Mouse (Mus musculus): ENCODE measurements around the gene Tbl1x.

The Tbl1x gene

DNA sequence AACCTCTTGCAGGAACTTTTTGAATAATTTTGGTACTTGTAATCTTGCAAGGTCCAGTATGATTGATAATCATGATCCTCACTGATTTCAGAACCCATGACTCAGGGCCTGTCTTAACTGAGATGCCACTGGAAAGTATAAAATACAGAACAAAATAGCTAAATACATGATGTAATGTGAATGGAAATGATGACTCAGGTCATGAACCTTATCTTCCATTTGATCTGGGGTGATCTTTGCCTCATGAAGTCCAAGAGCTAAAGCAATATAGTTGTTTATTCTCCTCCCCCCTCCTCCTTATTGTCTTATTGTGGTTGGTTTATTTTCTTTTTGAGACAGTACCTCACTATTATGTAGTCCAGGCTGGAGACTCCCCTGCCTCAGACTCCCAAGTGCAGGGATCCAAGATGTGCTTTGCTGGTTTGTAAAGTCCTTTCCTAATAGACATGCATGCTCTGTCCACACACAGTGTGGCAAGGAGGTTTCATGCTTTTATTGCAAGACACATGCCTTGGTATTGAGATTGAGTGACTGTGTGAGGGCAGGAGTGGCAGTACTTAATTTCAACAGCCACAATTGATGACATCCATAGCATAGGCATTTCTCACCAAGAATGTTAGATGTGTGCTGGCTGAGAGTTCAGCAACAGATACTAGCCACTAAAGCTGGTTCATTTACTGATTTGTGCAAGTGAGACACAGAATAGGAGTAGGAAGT is 34.7 kb downstream of the Tbl1x start:
- DNase-seq = no peak

DNA sequence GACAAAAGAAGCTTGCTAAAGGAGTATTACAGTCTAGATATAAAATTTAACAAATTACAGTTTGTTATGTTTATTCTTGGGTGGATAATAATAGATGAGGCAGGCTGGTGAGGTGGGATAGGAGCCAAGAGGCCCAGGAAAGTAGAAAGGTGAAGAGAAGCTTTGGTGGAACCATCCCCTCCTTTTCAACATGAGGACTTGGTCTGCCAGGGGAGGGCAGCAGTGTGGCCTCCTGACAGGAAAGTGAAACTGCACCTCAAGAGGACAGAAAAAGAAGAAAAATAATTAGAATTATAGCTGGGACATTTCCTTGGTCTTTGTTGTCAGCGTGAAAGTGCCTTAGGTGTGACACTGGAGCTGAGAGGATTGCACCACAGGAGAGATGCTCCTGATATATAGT is 35.6 kb downstream of the Tbl1x start:
- no peak for DNase-seq

GRCm38 (mm10) chrX:77548951-77549350 is 38.1 kb downstream of the Tbl1x start:
- no peak for DNase-seq

DNA sequence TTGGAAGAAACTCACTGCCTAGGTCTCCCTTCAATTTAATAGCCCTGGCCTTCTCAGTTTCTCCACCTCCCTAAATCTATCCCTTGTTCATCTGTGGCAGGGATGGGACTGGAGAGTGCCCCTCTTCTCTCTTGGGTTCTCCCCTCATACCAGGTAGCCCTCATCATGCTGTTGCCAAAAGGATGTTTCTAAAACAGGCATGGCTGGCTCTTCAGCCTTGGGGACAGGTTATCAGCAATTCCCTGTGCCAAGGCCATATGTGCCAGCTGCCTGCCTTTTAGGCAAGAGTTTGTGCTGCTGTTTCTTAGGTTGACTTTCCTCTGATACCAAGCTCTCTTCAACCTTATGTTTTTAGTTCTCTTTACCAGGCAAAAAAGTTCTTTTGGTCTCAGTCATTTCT is 39.6 kb downstream of the Tbl1x start:
- DNase-seq = no peak

- DNase-seq = no peak
These were observed 40.5 kb downstream of the Tbl1x start for GRCm38 (mm10) chrX:77551306-77551705.

DNA sequence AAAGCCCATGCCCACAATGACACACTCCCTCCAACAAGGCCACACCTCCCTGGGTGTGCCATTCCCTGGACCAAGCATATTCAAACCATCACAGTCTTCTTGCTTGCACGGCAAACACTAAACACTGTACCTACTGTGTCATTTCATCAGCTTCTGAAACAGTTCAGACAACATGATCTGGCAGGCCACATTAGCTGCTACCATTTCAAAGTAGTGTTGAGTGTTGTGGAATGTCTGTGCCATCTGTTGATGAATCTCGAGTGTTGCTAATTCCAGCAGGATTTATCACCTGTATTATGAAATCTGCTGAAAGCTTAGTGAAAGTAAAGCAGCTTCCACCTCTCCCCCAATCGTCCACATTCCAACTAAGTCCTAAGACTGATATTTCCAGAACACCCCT is 41.3 kb downstream of the Tbl1x start:
- DNase-seq = no peak

DNA sequence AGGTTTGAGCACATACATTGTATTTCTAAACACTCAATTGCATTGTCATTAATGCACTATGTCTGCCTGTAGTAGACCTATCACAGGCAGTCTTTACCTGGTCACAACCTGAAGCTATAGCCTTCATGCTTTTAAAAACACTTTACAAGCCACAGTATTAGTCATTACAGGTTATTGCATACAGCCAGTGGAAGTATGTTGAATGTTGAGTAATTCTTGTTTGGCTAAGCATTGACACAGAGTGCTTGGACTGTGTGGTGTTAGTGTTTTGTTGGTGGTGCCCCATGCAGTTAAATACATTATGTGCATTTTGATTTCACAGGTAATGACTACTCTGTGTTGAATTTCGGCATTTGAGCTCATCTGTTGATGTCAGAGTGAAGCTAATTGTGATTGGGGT is 45.2 kb downstream of the Tbl1x start:
- DNase-seq = no peak

GRCm38 (mm10) chrX:77559199-77559881 is 48.5 kb downstream of the Tbl1x start:
- DNase-seq = no peak

DNA sequence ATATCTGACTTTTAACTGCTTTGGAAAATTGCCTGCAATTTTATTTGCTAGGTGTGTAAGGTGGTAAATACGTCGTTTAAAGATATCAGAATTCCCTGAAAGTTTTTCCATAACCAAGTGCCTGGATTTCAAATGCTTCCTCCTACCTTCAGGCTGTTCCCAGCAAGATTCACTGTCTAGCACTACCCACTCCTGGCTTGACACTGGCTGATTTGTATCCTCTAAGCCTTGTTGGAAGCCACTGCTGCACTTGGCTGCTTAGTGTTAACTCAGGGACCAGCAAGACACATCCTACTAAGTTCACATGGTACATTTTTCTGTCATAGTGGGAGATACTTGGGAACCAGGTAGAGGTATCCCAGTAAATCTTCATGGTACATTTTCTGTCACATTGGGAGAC is 52.8 kb downstream of the Tbl1x start:
- no peak for DNase-seq

- DNase-seq = no peak
These were observed 55.9 kb downstream of the Tbl1x start for GRCm38 (mm10) chrX:77566739-77567138.

DNA sequence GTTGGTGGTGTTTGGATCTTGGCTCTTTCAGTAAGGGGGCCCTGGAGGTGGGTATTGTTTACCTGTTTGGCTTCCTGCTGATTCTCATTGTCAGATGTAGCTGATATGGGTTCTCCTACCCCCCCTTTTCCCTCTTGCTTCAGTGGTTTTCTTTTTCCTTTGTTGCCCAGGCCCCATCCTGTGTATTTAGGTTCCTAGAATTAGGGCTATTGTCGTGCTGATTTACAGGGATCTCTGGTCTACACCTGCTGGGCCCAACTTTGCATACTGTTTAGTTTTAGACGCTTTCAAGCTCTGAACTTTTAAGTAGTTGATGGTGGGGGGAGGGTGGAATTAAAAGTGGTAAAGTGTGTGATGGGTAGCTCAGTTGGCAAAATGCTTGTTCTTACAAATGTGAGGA is 57.2 kb downstream of the Tbl1x start:
- DNase-seq = no peak

DNA sequence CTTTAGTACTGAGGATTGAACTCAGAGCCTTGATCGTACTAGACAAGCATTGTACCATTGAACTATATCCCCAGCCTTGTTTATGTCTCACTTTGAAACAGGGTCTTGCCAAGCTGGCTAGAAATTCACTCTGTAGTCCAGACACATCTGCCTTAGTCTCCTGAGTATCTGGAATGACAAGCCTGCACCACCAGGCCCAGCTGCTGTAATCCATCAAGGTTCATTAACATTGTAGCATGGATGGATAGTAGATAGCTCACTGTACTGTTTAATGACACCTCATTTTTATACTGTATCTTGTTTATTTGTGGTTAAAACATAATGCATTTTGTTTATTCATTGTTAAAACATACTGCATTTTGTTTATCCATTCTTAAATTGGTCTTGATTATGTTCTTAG is 62.9 kb downstream of the Tbl1x start:
- DNase-seq = no peak

GRCm38 (mm10) chrX:77577108-77577507 is 66.3 kb downstream of the Tbl1x start:
- DNase-seq = no peak

GRCm38 (mm10) chrX:77578172-77578571 is 67.4 kb downstream of the Tbl1x start:
- DNase-seq = no peak

GRCm38 (mm10) chrX:77579964-77580363 is 69.2 kb downstream of the Tbl1x start:
- DNase-seq = no peak

DNA sequence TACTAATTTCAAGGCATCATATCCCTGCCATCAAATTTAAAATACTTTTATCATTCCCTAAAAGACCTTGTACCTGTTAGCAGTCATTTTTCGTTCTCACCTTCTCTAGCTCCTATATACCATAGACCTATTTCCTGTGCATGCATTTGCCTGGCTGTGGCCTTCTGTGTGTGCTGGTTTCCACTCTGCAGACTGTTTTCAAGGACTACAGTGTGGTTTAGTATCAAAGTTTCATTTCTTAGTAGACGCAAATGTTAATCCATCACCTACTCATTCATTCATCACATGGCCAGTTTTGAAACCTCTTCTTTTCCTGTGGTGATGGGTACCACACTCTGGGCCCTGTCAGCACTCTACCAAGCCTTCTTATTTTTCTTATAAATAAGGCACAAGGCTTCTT is 75.2 kb downstream of the Tbl1x start:
- DNase-seq = no peak

GRCm38 (mm10) chrX:77594670-77595224 is 83.9 kb downstream of the Tbl1x start:
- no peak for DNase-seq

DNA sequence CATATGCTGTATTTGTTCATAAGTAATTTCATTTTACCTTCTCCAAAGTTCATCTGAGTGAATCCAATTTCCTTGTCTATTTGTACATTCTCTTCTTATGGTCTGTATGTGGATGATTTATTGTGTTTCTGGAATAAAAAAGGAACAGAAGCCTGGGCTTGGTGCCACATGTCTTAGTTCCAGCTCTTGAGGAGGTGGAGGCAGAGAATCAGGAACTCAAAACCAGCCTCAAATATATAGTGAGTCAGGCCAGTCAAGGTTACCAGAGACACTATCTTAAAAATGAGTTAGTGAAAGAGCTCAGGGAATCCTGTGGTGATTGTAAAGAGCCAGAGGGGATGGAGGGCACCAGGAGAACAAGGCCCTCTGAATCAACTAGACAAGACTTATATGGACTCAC is 86.9 kb downstream of the Tbl1x start:
- no peak for DNase-seq

DNA sequence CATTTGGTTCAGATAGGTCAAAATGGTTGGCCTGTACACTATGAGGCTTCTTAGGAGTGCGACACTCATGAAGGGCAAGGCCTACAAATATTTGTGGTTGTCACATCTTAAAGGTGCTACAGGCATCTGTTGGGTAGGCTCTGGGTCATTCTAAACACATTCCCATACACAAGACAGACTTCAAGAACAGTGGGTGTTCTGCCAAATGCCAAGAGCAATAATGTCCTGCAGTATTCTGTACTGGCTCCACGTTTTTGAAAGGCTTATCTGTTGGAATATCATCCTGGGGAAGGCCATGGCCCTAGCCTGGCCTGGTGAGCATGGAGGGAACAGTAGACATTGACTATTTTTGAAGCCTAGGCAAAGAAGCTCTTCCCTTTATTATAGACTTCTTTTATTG is 87.9 kb downstream of the Tbl1x start:
- no peak for DNase-seq

DNA sequence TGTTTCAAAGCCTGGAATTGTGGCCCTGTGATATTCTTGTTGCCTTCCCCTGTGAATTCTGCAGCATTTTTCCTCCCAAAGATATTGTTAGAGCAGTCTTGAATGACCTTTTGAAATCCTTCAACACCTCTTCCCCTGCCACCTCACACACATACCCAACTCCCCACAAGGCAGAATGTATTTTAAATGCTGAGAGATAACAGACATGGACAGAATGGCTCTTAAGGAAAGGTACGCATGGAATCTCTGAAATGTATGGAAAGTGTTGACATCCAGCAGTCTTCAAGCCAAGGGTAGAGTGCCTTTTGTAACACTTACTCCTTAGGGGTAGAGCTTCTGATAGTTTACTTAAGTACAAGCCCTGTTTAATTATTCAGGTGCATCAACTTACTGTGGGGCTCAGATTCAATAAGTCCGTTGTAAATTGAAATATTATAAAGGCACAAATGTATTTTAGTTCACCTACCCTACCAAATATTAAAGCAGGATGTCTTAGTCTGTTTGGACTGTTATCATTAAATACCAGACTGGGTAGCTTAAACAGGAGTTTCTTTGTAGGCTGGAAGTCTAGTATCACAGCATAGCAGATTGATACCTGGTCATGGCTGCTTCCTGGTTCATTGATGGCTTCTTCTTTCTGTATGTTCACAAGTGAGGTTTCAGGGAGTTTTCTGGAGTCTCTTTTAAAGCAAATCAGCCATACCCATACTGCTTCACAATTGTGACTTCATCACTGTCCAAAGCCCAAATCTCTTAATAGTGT is 92.9 kb downstream of the Tbl1x start:
- DNase-seq = no peak

DNA sequence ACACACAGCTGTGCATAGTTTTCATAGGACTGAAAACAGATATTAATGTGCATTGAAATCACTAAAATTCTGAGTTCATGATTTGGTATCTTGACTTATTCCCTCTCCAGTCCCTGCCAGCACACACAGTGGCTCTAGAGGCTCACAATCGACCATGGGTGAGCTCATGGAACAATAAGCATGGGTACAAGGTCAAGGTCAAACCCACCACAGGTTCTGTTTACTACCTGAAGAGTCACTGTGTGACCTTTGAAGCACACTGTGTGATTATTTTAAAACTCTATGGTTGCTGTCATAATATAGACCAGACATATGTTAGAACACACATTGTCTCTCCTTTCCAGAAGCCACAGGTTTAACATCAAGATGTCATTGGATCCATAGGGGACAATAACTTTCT is 96.7 kb downstream of the Tbl1x start:
- DNase-seq = no peak

DNA sequence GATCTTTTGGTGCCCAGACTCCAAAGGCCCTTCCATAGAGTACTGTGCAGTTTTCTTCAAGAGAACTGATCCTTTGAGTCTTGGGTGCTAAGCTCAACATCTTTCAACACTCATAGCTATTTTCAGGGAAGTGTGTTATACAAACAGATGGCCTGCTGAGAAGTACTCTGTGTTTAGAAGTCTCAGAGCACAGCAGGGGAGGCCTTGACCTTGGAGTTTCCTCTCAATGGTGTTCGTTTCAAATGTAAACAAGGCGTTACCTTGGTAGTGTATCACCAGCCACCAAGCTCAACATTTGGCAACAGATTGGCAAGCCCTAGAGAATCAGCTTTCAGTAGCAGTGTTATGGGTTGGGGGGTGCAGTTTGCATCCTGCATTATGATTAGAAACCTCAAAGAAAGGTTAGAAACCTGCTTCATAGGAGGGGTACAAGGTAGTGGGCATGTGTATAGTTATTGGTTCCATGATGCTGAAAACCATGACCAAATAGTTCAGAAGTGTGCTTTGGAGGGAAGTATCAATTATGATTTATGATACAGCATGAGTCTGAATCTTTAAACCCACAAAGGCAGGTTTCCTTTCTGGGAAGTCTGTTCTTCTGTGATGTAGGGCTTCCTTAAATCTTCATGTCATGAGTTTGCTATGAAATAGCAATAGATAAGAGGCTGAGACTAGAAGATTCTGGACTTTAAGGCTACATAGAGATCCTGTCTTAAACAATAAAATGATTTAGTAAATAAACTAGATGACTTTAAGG is 98.3 kb downstream of the Tbl1x start:
- DNase-seq = no peak

DNA sequence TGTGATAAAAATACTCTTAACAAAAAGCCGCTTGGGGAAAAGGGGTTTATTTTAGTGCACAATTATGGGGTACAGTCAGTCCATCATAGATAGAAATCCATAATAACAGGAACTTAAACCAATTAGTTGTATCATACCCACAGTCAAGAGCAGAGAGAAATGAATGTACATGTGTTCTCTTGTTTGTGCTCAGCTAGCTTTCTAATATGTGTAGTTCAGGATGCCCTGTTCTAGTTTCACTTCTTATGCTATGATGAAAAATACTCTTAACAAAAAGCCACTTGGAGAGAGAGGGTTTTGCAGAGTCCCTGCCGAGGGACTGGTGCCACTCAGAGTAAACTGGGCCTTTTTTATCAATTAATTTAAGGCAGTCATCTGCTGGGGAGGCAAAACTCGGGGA is 101.1 kb downstream of the Tbl1x start:
- no peak for DNase-seq

Data from liver (tissue).